ENCODE assay signal across 19 mouse cellular contexts in the genomic region with DNA sequence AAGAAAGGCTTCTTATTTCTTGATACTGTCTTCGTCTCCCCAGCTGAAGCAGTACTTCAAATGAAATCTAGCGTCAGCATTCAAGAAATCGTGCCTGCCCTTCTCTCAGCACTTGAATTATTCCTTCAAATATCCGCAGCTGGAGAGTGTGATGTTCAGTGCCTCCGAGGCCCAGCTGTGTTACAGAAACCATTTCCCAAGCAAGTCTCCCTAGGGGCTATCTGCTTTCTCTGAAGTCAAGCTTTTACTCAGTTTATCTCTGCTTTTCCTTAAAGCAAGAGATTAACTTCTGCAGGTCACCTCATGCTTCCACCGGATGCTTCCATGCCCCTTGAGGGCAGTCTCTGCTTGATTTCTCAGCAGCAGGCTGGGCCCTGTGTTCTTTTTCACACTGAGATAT.
DNase-seq lines count a peak whose midpoint lies in the region; ATAC-seq and TF ChIP-seq lines count a peak whose summit lies in the region.
"Had no signal": no experiment of that assay in that cellular context is flagged by ENCODE, and none has a peak within 500 bp of the region (broad histone marks: within the 10 kb centered on the region; RNA-seq: fewer than 3 reads in every experiment).

No protein-coding gene starts in this region.

- TF ChIP-seq CTCF in spleen, adult 2 months (IDR thresholded peaks at IDR 0.05; ENCODE audit: extremely low read depth, insufficient read depth, insufficient read length, insufficient replicate concordance): no peak

- H3K36me3 ChIP-seq in heart, embryonic 12.5 days: no peaks in the 10 kb centered on the region
- H3K36me3 ChIP-seq in spleen, adult 2 months (ENCODE audit: control insufficient read depth, insufficient read depth, low read length): no peaks in the 10 kb centered on the region
- H3K36me3 ChIP-seq: heart, embryonic 15.5 days; kidney, embryonic 15.5 days had no signal

- H3K4me3 ChIP-seq in heart, embryonic 12.5 days: no peak overlapping the region
- H3K4me3 ChIP-seq in spleen, adult 2 months (ENCODE audit: extremely low read depth, insufficient read depth, insufficient read length): no peak overlapping the region
- H3K4me3 ChIP-seq: heart, embryonic 15.5 days; kidney, embryonic 15.5 days; megakaryocyte, embryonic 14.5 days; myocyte had no signal

- intact Hi-C loops in heart, postnatal 36 days (cut with DNase I): no loop called here

- 31% methylated on average over 6 of the region's 6 CpGs for WGBS in heart, embryonic 12.5 days
- 82% methylated on average over 6 of the region's 6 CpGs for WGBS in spleen, adult 2 months

- peak overlapping the region; percentile 34; the same call in 1 of the 2 replicates for H3K4me2 ChIP-seq in heart, embryonic 12.5 days
- H3K4me2 ChIP-seq: heart, embryonic 15.5 days; kidney, embryonic 15.5 days; lung, embryonic 14.5 days had no signal

- DNase-seq in heart, postnatal 36 days: no peak
- no peak for DNase-seq in spleen, adult 2 months (ENCODE audit: low read depth in 1 of 2, low spot score in 2 of 2)
- DNase-seq in spleen, postnatal 4 days (ENCODE audit: low spot score in 2 of 2): no peak
- DNase-seq in liver: peak; percentile 28
- no peak for DNase-seq in right cerebral cortex, adult 2 months (ENCODE audit: low spot score in 2 of 2)
- DNase-seq in cerebellum, postnatal 14 days: no peak
- no peak for DNase-seq in cerebellum, postnatal 36 days
- DNase-seq: adrenal gland, postnatal 25 days; cerebellum, adult 11 months; gastrocnemius, postnatal 25 days; lung, embryonic 14.5 days; right cerebral cortex, postnatal 4 days; thymus, postnatal 25 days had no signal

- H3K27me3 ChIP-seq in heart, embryonic 12.5 days (replicated peaks): no peaks in the 10 kb centered on the region
- H3K27me3 ChIP-seq in spleen, adult 2 months (ENCODE audit: control insufficient read depth, insufficient read depth, low read length): no peaks in the 10 kb centered on the region

- H3K9me3 ChIP-seq in heart, embryonic 12.5 days (replicated peaks): no peaks in the 10 kb centered on the region
- H3K9me3 ChIP-seq: heart, embryonic 15.5 days; kidney, embryonic 15.5 days; megakaryocyte, embryonic 14.5 days had no signal

- ATAC-seq in heart, embryonic 12.5 days (ENCODE audit: insufficient number of reproducible peaks, low FRiP score): peak; percentile 36; the same call in 1 of the 2 replicates
- ATAC-seq: inflammation-experienced regulatory T-cells, adult 6 months had no signal

- H3K4me1 ChIP-seq in heart, embryonic 12.5 days (replicated peaks): peaks cover 37% of the 10 kb centered on the region
- peaks cover 3% of the 10 kb centered on the region for H3K4me1 ChIP-seq in spleen, adult 2 months (ENCODE audit: control insufficient read depth, insufficient read depth, insufficient read length)

- peak overlapping the region; percentile 48; the same call in 1 of the 2 replicates for H3K27ac ChIP-seq in heart, embryonic 12.5 days (ENCODE audit: poor library complexity, severe bottlenecking)
- peak overlapping the region; percentile 32; the same call in 1 of the 2 replicates for H3K27ac ChIP-seq in spleen, adult 2 months (ENCODE audit: insufficient read depth, low read length)
- H3K27ac ChIP-seq: heart, embryonic 15.5 days; kidney, embryonic 15.5 days had no signal

- TF ChIP-seq POLR2A in spleen, adult 2 months (IDR thresholded peaks at IDR 0.05; ENCODE audit: low read depth, low read length): no peak

- H3K9ac ChIP-seq in heart, embryonic 12.5 days: no peak overlapping the region
- H3K9ac ChIP-seq: heart, embryonic 15.5 days; kidney, embryonic 15.5 days; lung, embryonic 14.5 days had no signal
